Mouse (Mus musculus) layer of hippocampus, adult 8-10 months (tissue): ENCODE results near the gene Zcchc7. TPM values are rescaled to one million over a fixed set of nuclear protein-coding genes. Genes with fewer than 3 reads are reported as not detected.
A peak's percentile ranks its signal among the peaks of the same experiment; 100 is the strongest.

Experiments
- DNase-seq, 2 experiments: peaks; one replicate each; pipeline ENCODE4 v3.0.0; 2022; ENCODE audit warnings: low spot score in 2 of 2
- microRNA-seq, 2 experiments: library from miRNA; unstranded; fragments of <30 nt; microRNA quantifications; one replicate each; pipeline ENCODE4 v1.2.0; 2022
- total RNA-seq, 4 experiments: library from RNA; stranded (reverse); gene quantifications; 2 replicates each; pipeline ENCODE4 v1.2.4; 2022

Zcchc7 gene
- total RNA-seq, 4 experiments from 2014 or later, result 56.6 to 93.7 (median 75.1) TPM

- no peak for DNase-seq
These were observed 203.1 kb downstream of the Zcchc7 start for GRCm38 (mm10) chr4:44958776-44959175.

- no peak for DNase-seq
These were observed 203.5 kb downstream of the Zcchc7 start for GRCm38 (mm10) chr4:44959220-44959619.

GRCm38 (mm10) chr4:44963156-44963555 is 207.5 kb downstream of the Zcchc7 start:
- DNase-seq, result no peak

- no peak for DNase-seq
These were observed 209.5 kb downstream of the Zcchc7 start for GRCm38 (mm10) chr4:44965175-44965574.

- no peak for DNase-seq
These were observed 210.1 kb downstream of the Zcchc7 start for GRCm38 (mm10) chr4:44965736-44966135.

GRCm38 (mm10) chr4:44967402-44967801 is 211.7 kb downstream of the Zcchc7 start:
- no peak for DNase-seq

- no peak for DNase-seq
These were observed 214.4 kb downstream of the Zcchc7 start for GRCm38 (mm10) chr4:44970056-44970455.

GRCm38 (mm10) chr4:44970612-44971110 is 215.0 kb downstream of the Zcchc7 start:
- DNase-seq, result no peak

- peak; percentile 91 to 93 for DNase-seq
These were observed 217.8 kb downstream of the Zcchc7 start for GRCm38 (mm10) chr4:44973450-44973849.

- DNase-seq, result no peak
These were observed 218.2 kb downstream of the Zcchc7 start for GRCm38 (mm10) chr4:44973871-44974270.

GRCm38 (mm10) chr4:44974331-44974730 is 218.7 kb downstream of the Zcchc7 start:
- DNase-seq, result no peak

GRCm38 (mm10) chr4:44976026-44976615 is 220.4 kb downstream of the Zcchc7 start:
- DNase-seq, result no peak

GRCm38 (mm10) chr4:44976921-44977710 is 221.4 kb downstream of the Zcchc7 start:
- DNase-seq, result no peak

GRCm38 (mm10) chr4:44978175-44978574 is 222.5 kb downstream of the Zcchc7 start:
- no peak for DNase-seq

GRCm38 (mm10) chr4:44979794-44980338 is 224.2 kb downstream of the Zcchc7 start:
- DNase-seq, result no peak

- peak; percentile 67 to 71 for DNase-seq
These were observed 225.8 kb downstream of the Zcchc7 start, which contains the start of gene Grhpr for GRCm38 (mm10) chr4:44981280-44981973. Gene Grhpr, plus strand, starts transcription at chr4:44981395.

Small RNA genes lying within 50 kb of the gene (microRNA-seq; reads per million reads assigned to microRNA genes)
- 0 reads per million in 2 experiments for gene Gm22639

Other genes with a start within 250 kb of the Zcchc7 start
- under 1 TPM; 0.10 to 0.62 (median 0.25) TPM for gene Pax5, start 45.4 kb upstream of the Zcchc7 start, total RNA-seq
- gene Grhpr, start 225.5 kb downstream of the Zcchc7 start, total RNA-seq, result 10 to 100 TPM; 25.5 to 33.4 (median 30.7) TPM